Mouse (Mus musculus): ENCODE results near the gene Egfl7.
A peak's percentile ranks its signal among the peaks of the same experiment; 100 is the strongest.

- TF ChIP-seq CTCF (IDR thresholded peaks at IDR 0.05; ENCODE audit: low read depth, low read length), result no peak
- peak; percentile 46 for TF ChIP-seq POLR2A (IDR thresholded peaks at IDR 0.05; ENCODE audit: insufficient read depth, low read length)
- no peak for TF ChIP-seq EP300 (IDR thresholded peaks at IDR 0.05; ENCODE audit: insufficient read depth, low read depth, low read length)
Measured at GRCm38 (mm10) chr2:26582203-26582602, 2.4 kb downstream of the Egfl7 start.

All from ES-Bruce4 (cell line).